Mouse (Mus musculus): Measurements from ENCODE around the gene Atl3. TPM values are rescaled to one million over a fixed set of nuclear protein-coding genes. Genes with fewer than 3 reads are reported as not detected.

Atl3 gene
- total and polyA plus RNA-seq, 3 experiments = 10.5 to 74.2 (median 64.6) TPM

GRCm38 (mm10) chr19:7467915-7468314, 25.9 kb upstream of the Atl3 start:
- no peak for ATAC-seq (ENCODE audit: extremely low read depth, insufficient number of reproducible peaks, low FRiP score, poor library complexity, severe bottlenecking)

DNA sequence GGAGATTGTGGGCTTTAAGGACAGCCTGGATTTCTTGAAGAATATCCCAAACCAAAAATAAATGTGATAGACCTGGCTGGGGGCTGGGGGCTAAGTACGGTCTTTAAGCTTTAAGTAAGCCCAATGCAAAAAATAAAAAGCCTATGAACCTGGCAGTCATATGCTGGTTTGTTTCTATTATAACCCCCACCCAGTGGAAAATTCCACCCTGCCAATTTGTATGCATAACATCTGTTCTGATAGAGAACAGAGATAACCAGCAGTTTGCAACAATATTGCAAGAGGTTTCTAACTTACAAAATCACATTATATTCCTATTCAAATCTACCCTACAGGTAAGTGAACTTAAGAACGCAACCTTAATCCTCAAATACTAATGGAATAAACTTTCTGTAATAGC, 23.2 kb upstream of the Atl3 start:
- ATAC-seq (ENCODE audit: extremely low read depth, insufficient number of reproducible peaks, low FRiP score, poor library complexity, severe bottlenecking) (no peak), DNase-seq (ENCODE audit: low spot score) (no peak)
- H3K9me3 ChIP-seq (replicated peaks) = no peaks in the 10 kb centered on the region
- H3K36me3 ChIP-seq (replicated peaks) = peaks cover 66% of the 10 kb centered on the region
- TF ChIP-seq GATA1 (IDR thresholded peaks at IDR 0.05; ENCODE audit: borderline replicate concordance, low read length) (no peak), CTCF (IDR thresholded peaks at IDR 0.05; ENCODE audit: low read depth, low read length) (no peak), POLR2AphosphoS5 (IDR thresholded peaks at IDR 0.05; ENCODE audit: insufficient replicate concordance, low read depth, low read length) (no peak), GATA2 (IDR thresholded peaks at IDR 0.05; ENCODE audit: borderline replicate concordance, low read depth, low read length) (no peak), TAL1 (conservative IDR thresholded peaks at IDR 0.05; ENCODE audit: low read depth, low read length) (no peak)
- no peak overlapping the region for H3K4me3 ChIP-seq (ENCODE audit: low read depth, low read length)
- no peaks in the 10 kb centered on the region for H3K27me3 ChIP-seq (ENCODE audit: insufficient read depth, low read length)
- peaks cover 12% of the 10 kb centered on the region; the same call in 1 of the 2 replicates for H3K4me1 ChIP-seq (ENCODE audit: insufficient read depth, low read depth, low read length)

More at GRCm38 (mm10) chr19:7467915-7468314, 25.9 kb upstream of the Atl3 start:
- no peak overlapping the region for H3K4me3 ChIP-seq (ENCODE audit: low read depth, low read length)
- H3K9me3 ChIP-seq (replicated peaks) = no peaks in the 10 kb centered on the region
- no peak for DNase-seq (ENCODE audit: low spot score)
- TF ChIP-seq GATA2 (IDR thresholded peaks at IDR 0.05; ENCODE audit: borderline replicate concordance, low read depth, low read length) (no peak), TAL1 (conservative IDR thresholded peaks at IDR 0.05; ENCODE audit: low read depth, low read length) (no peak), GATA1 (IDR thresholded peaks at IDR 0.05; ENCODE audit: borderline replicate concordance, low read length) (no peak), POLR2AphosphoS5 (IDR thresholded peaks at IDR 0.05; ENCODE audit: insufficient replicate concordance, low read depth, low read length) (no peak), CTCF (IDR thresholded peaks at IDR 0.05; ENCODE audit: low read depth, low read length) (no peak)
- no peaks in the 10 kb centered on the region for H3K27me3 ChIP-seq (ENCODE audit: insufficient read depth, low read length)
- peaks cover 60% of the 10 kb centered on the region for H3K36me3 ChIP-seq (replicated peaks)
- peaks cover 12% of the 10 kb centered on the region; the same call in 1 of the 2 replicates for H3K4me1 ChIP-seq (ENCODE audit: insufficient read depth, low read depth, low read length)

GRCm38 (mm10) chr19:7479751-7480248, 14.0 kb upstream of the Atl3 start:
- H3K4me1 ChIP-seq (ENCODE audit: insufficient read depth, low read depth, low read length) = peaks cover 34% of the 10 kb centered on the region
- H3K4me3 ChIP-seq (ENCODE audit: low read depth, low read length) = no peak overlapping the region
- peaks cover 29% of the 10 kb centered on the region for H3K36me3 ChIP-seq (replicated peaks)
- DNase-seq (ENCODE audit: low spot score) = no peak
- H3K27me3 ChIP-seq (ENCODE audit: insufficient read depth, low read length) = no peaks in the 10 kb centered on the region
- H3K9me3 ChIP-seq (replicated peaks) = no peaks in the 10 kb centered on the region
- TF ChIP-seq GATA2 (IDR thresholded peaks at IDR 0.05; ENCODE audit: borderline replicate concordance, low read depth, low read length) (no peak), GATA1 (IDR thresholded peaks at IDR 0.05; ENCODE audit: borderline replicate concordance, low read length) (no peak), CTCF (IDR thresholded peaks at IDR 0.05; ENCODE audit: low read depth, low read length) (no peak), TAL1 (conservative IDR thresholded peaks at IDR 0.05; ENCODE audit: low read depth, low read length) (no peak), POLR2AphosphoS5 (IDR thresholded peaks at IDR 0.05; ENCODE audit: insufficient replicate concordance, low read depth, low read length) (no peak)
- no peak for ATAC-seq (ENCODE audit: extremely low read depth, insufficient number of reproducible peaks, low FRiP score, poor library complexity, severe bottlenecking)

GRCm38 (mm10) chr19:7481541-7482265, 12.1 kb upstream of the Atl3 start:
- DNase-seq (ENCODE audit: low spot score) (peak; percentile 16), ATAC-seq (ENCODE audit: extremely low read depth, insufficient number of reproducible peaks, low FRiP score, poor library complexity, severe bottlenecking) (no peak)
- Histone ChIP-seq H3K36me3 (replicated peaks) (peaks cover 24% of the 10 kb centered on the region), H3K4me3 (ENCODE audit: low read depth, low read length) (peak overlapping the region; percentile 85), H3K9me3 (replicated peaks) (no peaks in the 10 kb centered on the region), H3K27me3 (ENCODE audit: insufficient read depth, low read length) (no peaks in the 10 kb centered on the region), H3K4me1 (ENCODE audit: insufficient read depth, low read depth, low read length) (peaks cover 34% of the 10 kb centered on the region)
- no peak for TF ChIP-seq GATA2 (IDR thresholded peaks at IDR 0.05; ENCODE audit: borderline replicate concordance, low read depth, low read length)
- no peak for TF ChIP-seq POLR2AphosphoS5 (IDR thresholded peaks at IDR 0.05; ENCODE audit: insufficient replicate concordance, low read depth, low read length)
- TF ChIP-seq GATA1 (IDR thresholded peaks at IDR 0.05; ENCODE audit: borderline replicate concordance, low read length) = no peak
- no peak for TF ChIP-seq TAL1 (conservative IDR thresholded peaks at IDR 0.05; ENCODE audit: low read depth, low read length)
- TF ChIP-seq CTCF (IDR thresholded peaks at IDR 0.05; ENCODE audit: low read depth, low read length) = no peak

DNA sequence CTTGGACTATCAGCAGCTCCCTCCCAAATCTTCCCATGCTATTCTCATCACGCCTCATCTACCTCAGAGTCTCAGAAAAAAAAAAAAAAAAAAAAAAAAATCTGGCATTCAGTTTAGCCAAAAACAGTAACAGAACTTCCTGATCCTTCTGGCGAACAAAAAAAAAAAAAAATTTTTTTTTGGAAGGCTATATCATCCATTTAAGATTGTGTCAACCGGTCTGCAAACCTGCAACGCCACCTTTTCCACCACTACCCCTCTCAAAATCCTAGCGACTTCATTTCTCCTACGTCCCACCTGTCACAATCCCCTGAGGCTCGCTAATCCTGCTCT, 11.6 kb upstream of the Atl3 start:
- TF ChIP-seq TAL1 (conservative IDR thresholded peaks at IDR 0.05; ENCODE audit: low read depth, low read length) (no peak), POLR2AphosphoS5 (IDR thresholded peaks at IDR 0.05; ENCODE audit: insufficient replicate concordance, low read depth, low read length) (no peak)

GRCm38 (mm10) chr19:7482599-7483511, 11.0 kb upstream of the Atl3 start, which contains the start of gene Rtn3:
TSS of gene Rtn3 (minus strand) at chr19:7483281.
- no peak for TF ChIP-seq TAL1 (conservative IDR thresholded peaks at IDR 0.05; ENCODE audit: low read depth, low read length)
- TF ChIP-seq CTCF (IDR thresholded peaks at IDR 0.05; ENCODE audit: low read depth, low read length) = no peak
- TF ChIP-seq GATA1 (IDR thresholded peaks at IDR 0.05; ENCODE audit: borderline replicate concordance, low read length) = no peak
- no peak for TF ChIP-seq POLR2AphosphoS5 (IDR thresholded peaks at IDR 0.05; ENCODE audit: insufficient replicate concordance, low read depth, low read length)
- no peak for TF ChIP-seq GATA2 (IDR thresholded peaks at IDR 0.05; ENCODE audit: borderline replicate concordance, low read depth, low read length)
- H3K9me3 ChIP-seq (replicated peaks) = no peaks in the 10 kb centered on the region
- peak within 1 kb of the TSS; percentile 85 for H3K4me3 ChIP-seq (ENCODE audit: low read depth, low read length)
- H3K27me3 ChIP-seq (ENCODE audit: insufficient read depth, low read length) = no peaks in the 10 kb centered on the region
- ATAC-seq (ENCODE audit: extremely low read depth, insufficient number of reproducible peaks, low FRiP score, poor library complexity, severe bottlenecking) (peak; percentile 78), DNase-seq (ENCODE audit: low spot score) (peak; percentile 67)
- H3K36me3 ChIP-seq (replicated peaks) = peaks cover 17% of the 10 kb centered on the region
- peaks cover 39% of the 10 kb centered on the region for H3K4me1 ChIP-seq (ENCODE audit: insufficient read depth, low read depth, low read length)

More for the DNA sequence above, 11.6 kb upstream of the Atl3 start:
- ATAC-seq (ENCODE audit: extremely low read depth, insufficient number of reproducible peaks, low FRiP score, poor library complexity, severe bottlenecking) (no peak), DNase-seq (ENCODE audit: low spot score) (no peak)
- Histone ChIP-seq H3K4me3 (ENCODE audit: low read depth, low read length) (peak overlapping the region; percentile 85), H3K36me3 (replicated peaks) (peaks cover 18% of the 10 kb centered on the region), H3K27me3 (ENCODE audit: insufficient read depth, low read length) (no peaks in the 10 kb centered on the region), H3K9me3 (replicated peaks) (no peaks in the 10 kb centered on the region), H3K4me1 (ENCODE audit: insufficient read depth, low read depth, low read length) (peaks cover 34% of the 10 kb centered on the region)

Data from G1E (cell line).